In genomic region chr11:22871628-22872306, GRCm38 (mm10) we compare ENCODE assay signal across 9 mouse cellular contexts. TPM values are rescaled to one million over a fixed set of nuclear protein-coding genes. Genes with fewer than 3 reads are reported as not detected.
DNase-seq lines count a peak whose midpoint lies in the region; ATAC-seq and TF ChIP-seq lines count a peak whose summit lies in the region.
"Had no signal": no experiment of that assay in that cellular context is flagged by ENCODE, and none has a peak within 500 bp of the region (broad histone marks: within the 10 kb centered on the region; RNA-seq: fewer than 3 reads in every experiment).

No protein-coding gene starts in this region.

- TF ChIP-seq POLR2A in lung, adult 2 months (IDR thresholded peaks at IDR 0.05; ENCODE audit: borderline replicate concordance, extremely low read depth, low read depth, low read length), result 0 out of 2 replicates have a peak, but pooled peaks have one; percentile 15

- TF ChIP-seq CTCF in lung, adult 2 months (IDR thresholded peaks at IDR 0.05; ENCODE audit: insufficient read depth, low read length), result no peak

- H3K36me3 ChIP-seq in heart, embryonic 11.5 days (ENCODE audit: control insufficient read depth, insufficient read depth, low read length), result no peaks in the 10 kb centered on the region
- H3K36me3 ChIP-seq in liver, embryonic 15.5 days (replicated peaks), result no peaks in the 10 kb centered on the region

- H3K4me2 ChIP-seq in heart, embryonic 11.5 days, result peak overlapping the region; percentile 22; the same call in 1 of the 2 replicates
- peak overlapping the region; percentile 58 for H3K4me2 ChIP-seq in liver, embryonic 15.5 days

- peaks cover 9% of the 10 kb centered on the region for H3K4me1 ChIP-seq in lung, adult 2 months (ENCODE audit: control insufficient read depth, insufficient read depth, low read length)
- no peaks in the 10 kb centered on the region for H3K4me1 ChIP-seq in heart, embryonic 11.5 days (ENCODE audit: control insufficient read depth, insufficient read depth, low read length)
- H3K4me1 ChIP-seq in liver, embryonic 15.5 days (replicated peaks), result peaks cover 22% of the 10 kb centered on the region

- ATAC-seq in heart, embryonic 11.5 days (replicated peaks; ENCODE audit: insufficient number of reproducible peaks, low FRiP score, low TSS enrichment), result no peak
- no peak for ATAC-seq in liver, embryonic 15.5 days (ENCODE audit: insufficient read depth)

- no peak for DNase-seq in lung, adult 2 months
- no peak for DNase-seq in lung, postnatal 25 days (ENCODE audit: low spot score)
- peak; percentile 37 for DNase-seq in thymus, postnatal 25 days
- no peak for DNase-seq in left cerebral cortex, postnatal 25 days (ENCODE audit: low spot score in 2 of 2)
- no peak for DNase-seq in cerebellum, postnatal 36 days
- DNase-seq in urinary bladder, adult 2 months (ENCODE audit: low spot score), result no peak
- DNase-seq: adrenal gland, adult 2 months had no signal

- 21% methylated on average over 7 of the region's 7 CpGs for WGBS in lung, adult 2 months
- 39% methylated on average over 7 of the region's 7 CpGs for WGBS in heart, embryonic 11.5 days (ENCODE audit: insufficient replicate concordance)
- 11% methylated on average over 7 of the region's 7 CpGs for WGBS in liver, embryonic 15.5 days (ENCODE audit: insufficient replicate concordance)

- no peak overlapping the region for H3K9ac ChIP-seq in heart, embryonic 11.5 days (ENCODE audit: low read depth, low read length)
- H3K9ac ChIP-seq in liver, embryonic 15.5 days, result no peak overlapping the region

- H3K27ac ChIP-seq in heart, embryonic 11.5 days (ENCODE audit: low read depth, low read length), result peak overlapping the region; percentile 2; the same call in 1 of the 2 replicates
- H3K27ac ChIP-seq in liver, embryonic 15.5 days (replicated peaks), result peak overlapping the region; percentile 56

- H3K27me3 ChIP-seq in heart, embryonic 11.5 days (ENCODE audit: control insufficient read depth, insufficient read depth, low read length), result no peaks in the 10 kb centered on the region
- no peaks in the 10 kb centered on the region for H3K27me3 ChIP-seq in liver, embryonic 15.5 days

- H3K9me3 ChIP-seq in heart, embryonic 11.5 days (replicated peaks; ENCODE audit: control insufficient read depth, low read length), result no peaks in the 10 kb centered on the region
- no peaks in the 10 kb centered on the region for H3K9me3 ChIP-seq in liver, embryonic 15.5 days (replicated peaks)

- peak overlapping the region; percentile 49 for H3K4me3 ChIP-seq in lung, adult 2 months (replicated peaks; ENCODE audit: extremely low read depth, low read depth, low read length)
- no peak overlapping the region for H3K4me3 ChIP-seq in heart, embryonic 11.5 days (ENCODE audit: low read depth, low read length)
- peak overlapping the region; percentile 36 for H3K4me3 ChIP-seq in liver, embryonic 15.5 days (replicated peaks)

- intact Hi-C loops in left cerebral cortex, postnatal 25 days (cut with DNase I), result no loop called here

RNA-seq across cellular contexts. Expression of gene B3gnt2, which starts 11.0 kb away (rescaled TPM):
- polyA plus RNA-seq in lung, adult 2 months (2012; rRNA removed), result 16.7 and 18.6 TPM in 2 replicates
- polyA plus RNA-seq in heart, embryonic 11.5 days (2014; fragmentation: Nextera tagmentation; extraction: Ambion mirVana), result 2.2 and 2.9 TPM in 2 replicates
- 5.3 TPM in 2 replicates for polyA plus RNA-seq in liver, embryonic 15.5 days (2015; fragmentation: Nextera tagmentation; extraction: Ambion mirVana)
- total RNA-seq in left cerebral cortex, postnatal 25 days (2021), result 10 to 100 TPM; 14.0 to 15.2 TPM
- 22.6 and 25.7 TPM in 2 replicates for polyA plus RNA-seq in urinary bladder, adult 2 months (2012; rRNA removed)
